Mouse (Mus musculus): ENCODE results near the gene Gm10491. TPM values are rescaled to one million over a fixed set of nuclear protein-coding genes. Genes with fewer than 3 reads are reported as not detected.

Gene Gm10491
- polyA plus RNA-seq, 1 experiment from 2014 or later: not detected

- no peak overlapping the region for H3K4me2 ChIP-seq (ENCODE audit: low read depth, low read length)
- no peak overlapping the region for H3K27ac ChIP-seq (ENCODE audit: low read length)
- no peaks in the 10 kb centered on the region; the same call in 1 of the 2 replicates for H3K4me1 ChIP-seq (ENCODE audit: control insufficient read depth, low read depth, low read length)
- no peak overlapping the region for H3K4me3 ChIP-seq (ENCODE audit: low read depth, low read length)
- H3K27me3 ChIP-seq (ENCODE audit: control insufficient read depth, insufficient read depth, low read depth, low read length): no peaks in the 10 kb centered on the region
- no peak for ATAC-seq (ENCODE audit: low read depth)
- no peaks in the 10 kb centered on the region for H3K9me3 ChIP-seq (replicated peaks; ENCODE audit: control insufficient read depth, low read length)
- peaks cover 13% of the 10 kb centered on the region for H3K36me3 ChIP-seq (ENCODE audit: control insufficient read depth, insufficient read depth)
- no peak overlapping the region for H3K9ac ChIP-seq (ENCODE audit: low read depth, low read length)
- WGBS (ENCODE audit: insufficient replicate concordance): 81% methylated on average over 1 of the region's 1 CpGs
Observed at GRCm38 (mm10) chrX:7867141-7867540, 40.5 kb downstream of the Gm10491 start.

- ATAC-seq (ENCODE audit: low read depth): no peak
Observed at GRCm38 (mm10) chrX:7865786-7866185, 41.8 kb downstream of the Gm10491 start.

GRCm38 (mm10) chrX:7865343-7865742 lies 42.3 kb downstream of the Gm10491 start:
- Histone ChIP-seq H3K27ac (ENCODE audit: low read length) (no peak overlapping the region), H3K27me3 (ENCODE audit: control insufficient read depth, insufficient read depth, low read depth, low read length) (no peaks in the 10 kb centered on the region), H3K36me3 (ENCODE audit: control insufficient read depth, insufficient read depth) (peaks cover 8% of the 10 kb centered on the region; the same call in 1 of the 2 replicates), H3K4me3 (ENCODE audit: low read depth, low read length) (no peak overlapping the region), H3K9ac (ENCODE audit: low read depth, low read length) (no peak overlapping the region), H3K4me1 (ENCODE audit: control insufficient read depth, low read depth, low read length) (peaks cover 7% of the 10 kb centered on the region), H3K4me2 (ENCODE audit: low read depth, low read length) (no peak overlapping the region), H3K9me3 (replicated peaks; ENCODE audit: control insufficient read depth, low read length) (no peaks in the 10 kb centered on the region)
- 46% methylated on average over 2 of the region's 2 CpGs for WGBS (ENCODE audit: insufficient replicate concordance)
- ATAC-seq (ENCODE audit: low read depth): no peak

More at GRCm38 (mm10) chrX:7865786-7866185, 41.8 kb downstream of the Gm10491 start:
- Histone ChIP-seq H3K4me1 (ENCODE audit: control insufficient read depth, low read depth, low read length) (peaks cover 3% of the 10 kb centered on the region), H3K4me2 (ENCODE audit: low read depth, low read length) (no peak overlapping the region), H3K36me3 (ENCODE audit: control insufficient read depth, insufficient read depth) (peaks cover 8% of the 10 kb centered on the region; the same call in 1 of the 2 replicates), H3K4me3 (ENCODE audit: low read depth, low read length) (no peak overlapping the region), H3K27me3 (ENCODE audit: control insufficient read depth, insufficient read depth, low read depth, low read length) (no peaks in the 10 kb centered on the region), H3K9ac (ENCODE audit: low read depth, low read length) (no peak overlapping the region), H3K27ac (ENCODE audit: low read length) (no peak overlapping the region), H3K9me3 (replicated peaks; ENCODE audit: control insufficient read depth, low read length) (no peaks in the 10 kb centered on the region)
- WGBS (ENCODE audit: insufficient replicate concordance): 35% methylated on average over 2 of the region's 2 CpGs

DNA sequence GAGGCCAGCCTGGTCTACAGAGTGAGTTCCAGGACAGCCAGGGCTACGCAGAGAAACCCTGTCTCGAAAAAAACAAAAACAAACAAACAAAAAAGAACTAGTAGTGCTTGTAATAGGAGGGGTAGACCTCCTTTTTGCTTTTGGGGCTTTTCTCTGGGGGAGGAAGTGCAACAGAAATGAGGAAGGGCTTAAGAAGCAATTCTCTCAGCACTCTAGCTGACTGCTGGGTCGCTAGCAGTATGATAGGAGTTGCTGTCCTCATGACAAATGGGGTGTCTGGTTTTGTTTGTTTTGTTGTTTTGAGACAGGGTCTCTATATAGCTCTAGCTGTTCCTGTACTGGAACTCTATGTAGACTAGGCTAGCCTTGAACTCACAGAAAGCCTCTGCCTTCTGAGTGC lies 43.1 kb downstream of the Gm10491 start:
- Histone ChIP-seq H3K9me3 (replicated peaks; ENCODE audit: control insufficient read depth, low read length) (no peaks in the 10 kb centered on the region), H3K36me3 (ENCODE audit: control insufficient read depth, insufficient read depth) (peaks cover 8% of the 10 kb centered on the region; the same call in 1 of the 2 replicates), H3K27ac (ENCODE audit: low read length) (no peak overlapping the region), H3K4me1 (ENCODE audit: control insufficient read depth, low read depth, low read length) (peaks cover 14% of the 10 kb centered on the region), H3K4me3 (ENCODE audit: low read depth, low read length) (no peak overlapping the region), H3K4me2 (ENCODE audit: low read depth, low read length) (no peak overlapping the region), H3K27me3 (ENCODE audit: control insufficient read depth, insufficient read depth, low read depth, low read length) (no peaks in the 10 kb centered on the region), H3K9ac (ENCODE audit: low read depth, low read length) (no peak overlapping the region)
- no peak for ATAC-seq (ENCODE audit: low read depth)
- WGBS (ENCODE audit: insufficient replicate concordance): 56% methylated on average over 3 of the region's 3 CpGs

- no peak overlapping the region for H3K4me2 ChIP-seq (ENCODE audit: low read depth, low read length)
- no peak overlapping the region for H3K9ac ChIP-seq (ENCODE audit: low read depth, low read length)
- ATAC-seq (ENCODE audit: low read depth): no peak
- WGBS (ENCODE audit: insufficient replicate concordance): 85% methylated on average over 1 of the region's 1 CpGs
- H3K27me3 ChIP-seq (ENCODE audit: control insufficient read depth, insufficient read depth, low read depth, low read length): no peaks in the 10 kb centered on the region
- H3K4me3 ChIP-seq (ENCODE audit: low read depth, low read length): no peak overlapping the region
- H3K4me1 ChIP-seq (ENCODE audit: control insufficient read depth, low read depth, low read length): peaks cover 18% of the 10 kb centered on the region
- H3K9me3 ChIP-seq (replicated peaks; ENCODE audit: control insufficient read depth, low read length): no peaks in the 10 kb centered on the region
- H3K27ac ChIP-seq (ENCODE audit: low read length): no peak overlapping the region
- peaks cover 8% of the 10 kb centered on the region; the same call in 1 of the 2 replicates for H3K36me3 ChIP-seq (ENCODE audit: control insufficient read depth, insufficient read depth)
Observed at GRCm38 (mm10) chrX:7863181-7863580, 44.5 kb downstream of the Gm10491 start.

- Histone ChIP-seq H3K4me3 (ENCODE audit: low read depth, low read length) (no peak overlapping the region), H3K4me1 (ENCODE audit: control insufficient read depth, low read depth, low read length) (peaks cover 18% of the 10 kb centered on the region), H3K9ac (ENCODE audit: low read depth, low read length) (no peak overlapping the region), H3K27me3 (ENCODE audit: control insufficient read depth, insufficient read depth, low read depth, low read length) (no peaks in the 10 kb centered on the region), H3K9me3 (replicated peaks; ENCODE audit: control insufficient read depth, low read length) (no peaks in the 10 kb centered on the region), H3K27ac (ENCODE audit: low read length) (peak overlapping the region; percentile 35; the same call in 1 of the 2 replicates), H3K4me2 (ENCODE audit: low read depth, low read length) (no peak overlapping the region), H3K36me3 (ENCODE audit: control insufficient read depth, insufficient read depth) (no peaks in the 10 kb centered on the region)
- ATAC-seq (ENCODE audit: low read depth): peak; percentile 71
- 47% methylated on average over 3 of the region's 3 CpGs for WGBS (ENCODE audit: insufficient replicate concordance)
Observed at GRCm38 (mm10) chrX:7859191-7859753, 48.4 kb downstream of the Gm10491 start.

Other genes with a start within 250 kb of the Gm10491 start
- 24.8 and 29.2 TPM in 2 replicates for gene Plp2, start 236.4 kb downstream of the Gm10491 start, polyA plus RNA-seq (2015; fragmentation: Nextera tagmentation; extraction: Ambion mirVana)
- gene Magix, start 226.6 kb downstream of the Gm10491 start, polyA plus RNA-seq (2015; fragmentation: Nextera tagmentation; extraction: Ambion mirVana): 0.12 TPM in 1 of 2 replicates, not detected in the other
- 13.4 and 14.0 TPM in 2 replicates for gene Gpkow, start 210.7 kb downstream of the Gm10491 start, polyA plus RNA-seq (2015; fragmentation: Nextera tagmentation; extraction: Ambion mirVana)
- gene Wdr45, start 193.5 kb downstream of the Gm10491 start, polyA plus RNA-seq (2015; fragmentation: Nextera tagmentation; extraction: Ambion mirVana): 19.9 and 21.8 TPM in 2 replicates
- gene Gm45208, start 185.6 kb downstream of the Gm10491 start, polyA plus RNA-seq (2015; fragmentation: Nextera tagmentation; extraction: Ambion mirVana): 0.27 and 0.51 TPM in 2 replicates
- 5.2 and 6.0 TPM in 2 replicates for gene Praf2, start 179.4 kb downstream of the Gm10491 start, polyA plus RNA-seq (2015; fragmentation: Nextera tagmentation; extraction: Ambion mirVana)
- 1.6 and 1.9 TPM in 2 replicates for gene Ccdc120, start 156.9 kb downstream of the Gm10491 start, polyA plus RNA-seq (2015; fragmentation: Nextera tagmentation; extraction: Ambion mirVana)
- 9.5 and 11.4 TPM in 2 replicates for gene Tfe3, start 145.3 kb downstream of the Gm10491 start, polyA plus RNA-seq (2015; fragmentation: Nextera tagmentation; extraction: Ambion mirVana)
- 27.7 and 28.9 TPM in 2 replicates for gene Gripap1, start 118.1 kb downstream of the Gm10491 start, polyA plus RNA-seq (2015; fragmentation: Nextera tagmentation; extraction: Ambion mirVana)
- gene Kcnd1, start 85.5 kb downstream of the Gm10491 start, polyA plus RNA-seq (2015; fragmentation: Nextera tagmentation; extraction: Ambion mirVana): 0.19 TPM in 2 replicates
- 32.9 and 42.5 TPM in 2 replicates for gene Otud5, start 66.5 kb downstream of the Gm10491 start, polyA plus RNA-seq (2015; fragmentation: Nextera tagmentation; extraction: Ambion mirVana)
- 3.1 and 3.5 TPM in 2 replicates for gene Pim2, start 29.6 kb downstream of the Gm10491 start, polyA plus RNA-seq (2015; fragmentation: Nextera tagmentation; extraction: Ambion mirVana)
- gene Slc35a2, start 23.8 kb downstream of the Gm10491 start, polyA plus RNA-seq (2015; fragmentation: Nextera tagmentation; extraction: Ambion mirVana): 13.5 and 14.2 TPM in 2 replicates
- 36.8 and 38.6 TPM in 2 replicates for gene Pqbp1, start 8.6 kb downstream of the Gm10491 start, polyA plus RNA-seq (2015; fragmentation: Nextera tagmentation; extraction: Ambion mirVana)
- 90.8 and 94.9 TPM in 2 replicates for gene Timm17b, start 8.5 kb downstream of the Gm10491 start, polyA plus RNA-seq (2015; fragmentation: Nextera tagmentation; extraction: Ambion mirVana)
- not detected in 2 replicates for gene Gm10490, start 1.7 kb upstream of the Gm10491 start, polyA plus RNA-seq (2015; fragmentation: Nextera tagmentation; extraction: Ambion mirVana)
- gene Pcsk1n, start 12.0 kb upstream of the Gm10491 start, polyA plus RNA-seq (2015; fragmentation: Nextera tagmentation; extraction: Ambion mirVana): 0.05 and 0.17 TPM in 2 replicates
- gene Eras, start 20.8 kb upstream of the Gm10491 start, polyA plus RNA-seq (2015; fragmentation: Nextera tagmentation; extraction: Ambion mirVana): not detected in 2 replicates
- gene Hdac6, start 40.1 kb upstream of the Gm10491 start, polyA plus RNA-seq (2015; fragmentation: Nextera tagmentation; extraction: Ambion mirVana): 11.5 and 12.1 TPM in 2 replicates
- gene Gata1, start 70.2 kb upstream of the Gm10491 start, polyA plus RNA-seq (2015; fragmentation: Nextera tagmentation; extraction: Ambion mirVana): 101 and 107 TPM in 2 replicates
- gene Glod5, start 110.7 kb upstream of the Gm10491 start, polyA plus RNA-seq (2015; fragmentation: Nextera tagmentation; extraction: Ambion mirVana): 0.13 and 0.28 TPM in 2 replicates
- 28.6 and 30.1 TPM in 2 replicates for gene Suv39h1, start 166.9 kb upstream of the Gm10491 start, polyA plus RNA-seq (2015; fragmentation: Nextera tagmentation; extraction: Ambion mirVana)
- 1.6 and 1.7 TPM in 2 replicates for gene Was, start 182.7 kb upstream of the Gm10491 start, polyA plus RNA-seq (2015; fragmentation: Nextera tagmentation; extraction: Ambion mirVana)
- gene Wdr13, start 225.1 kb upstream of the Gm10491 start, polyA plus RNA-seq (2015; fragmentation: Nextera tagmentation; extraction: Ambion mirVana): 5.3 and 6.5 TPM in 2 replicates
- gene Rbm3, start 238.0 kb upstream of the Gm10491 start, polyA plus RNA-seq (2015; fragmentation: Nextera tagmentation; extraction: Ambion mirVana): 217 and 231 TPM in 2 replicates